Mouse (Mus musculus) heart, adult 2 months (tissue): ENCODE measurements at regions not wholly inside any gene's neighbourhood (a gene's known extent, or its start where the extent isn't known, plus 50 kb on each side); places are given as distances from the start of the nearest gene placed in this dataset.

Source experiments
- CTCF ChIP-seq: fragments of 200-600 bp; IDR thresholded peaks from 2 replicates; pipeline ENCODE4 v1.8.1; 2022; ENCODE audit warnings: antibody characterized with exemption, mild to moderate bottlenecking, moderate library complexity
- EP300 ChIP-seq: fragments of 200-500 bp; IDR thresholded peaks from 2 replicates; pipeline ENCODE4 v1.6.1; 2011; ENCODE audit warnings: low read depth, low read length, control low read depth; ENCODE audit not compliant: insufficient read depth
- POLR2A ChIP-seq: fragments of 200-500 bp; IDR thresholded peaks from 2 replicates; pipeline ENCODE4 v1.6.1; 2011; ENCODE audit warnings: mild to moderate bottlenecking, low read depth, low read length, control low read depth; ENCODE audit not compliant: insufficient read depth

DNA sequence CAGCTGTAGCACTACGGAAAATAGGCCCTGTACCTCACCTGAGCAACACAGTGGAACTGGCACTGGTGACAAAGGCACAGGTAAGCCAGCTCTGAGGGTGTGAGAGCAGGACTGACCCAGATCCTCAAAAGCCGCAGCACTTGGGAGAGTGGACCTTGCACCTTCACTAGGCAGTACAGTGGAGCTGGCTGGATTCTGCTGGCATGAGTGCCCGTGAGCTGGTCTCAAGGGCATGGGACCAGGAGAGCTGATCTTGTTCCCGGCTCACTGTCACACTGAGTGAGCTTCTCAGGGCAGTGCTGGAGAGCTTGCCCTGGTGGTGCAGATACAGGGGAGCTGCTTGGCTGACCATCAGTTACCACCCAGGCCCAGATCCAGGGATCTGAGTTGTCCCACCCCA is 335.4 kb upstream of the Rgma start:
- no peak for TF ChIP-seq POLR2A
- TF ChIP-seq EP300, result no peak
- no peak for TF ChIP-seq CTCF
